Mouse (Mus musculus): Measurements from ENCODE around the gene Slc9a9. TPM values are rescaled to one million over a fixed set of nuclear protein-coding genes. Genes with fewer than 3 reads are reported as not detected.

The Slc9a9 gene
- polyA plus RNA-seq, 1 experiment from 2014 or later = 3.0 TPM

DNA sequence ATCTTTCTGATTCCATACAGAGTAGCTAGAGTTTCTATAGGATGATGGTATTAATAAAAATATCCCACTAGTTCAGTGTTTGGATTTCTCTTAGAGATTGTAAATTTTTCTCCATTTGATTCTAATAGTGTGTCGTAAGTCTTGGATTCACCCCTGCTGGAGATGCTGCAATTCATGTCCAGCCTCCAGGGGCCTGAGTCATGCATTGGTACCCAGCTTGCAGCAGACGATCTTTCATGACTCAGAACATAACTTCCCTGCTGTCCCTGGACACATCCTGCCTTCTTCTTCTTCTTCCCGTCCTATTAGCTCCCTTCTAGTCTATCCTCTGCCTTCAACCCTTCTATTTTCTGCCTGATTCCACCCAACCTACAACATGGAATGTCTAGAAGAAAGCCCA lies 181.8 kb downstream of the Slc9a9 start:
- no peaks in the 10 kb centered on the region for H3K27me3 ChIP-seq
- no peak overlapping the region for H3K4me2 ChIP-seq (replicated peaks)
- H3K4me1 ChIP-seq = peaks cover 16% of the 10 kb centered on the region
- 82% methylated on average over 3 of the region's 3 CpGs for WGBS
- H3K4me3 ChIP-seq = no peak overlapping the region
- no peak overlapping the region for H3K9ac ChIP-seq (replicated peaks)
- no peaks in the 10 kb centered on the region for H3K9me3 ChIP-seq
- no peak overlapping the region for H3K27ac ChIP-seq (replicated peaks)
- ATAC-seq (replicated peaks) = no peak
- no peaks in the 10 kb centered on the region for H3K36me3 ChIP-seq

DNA sequence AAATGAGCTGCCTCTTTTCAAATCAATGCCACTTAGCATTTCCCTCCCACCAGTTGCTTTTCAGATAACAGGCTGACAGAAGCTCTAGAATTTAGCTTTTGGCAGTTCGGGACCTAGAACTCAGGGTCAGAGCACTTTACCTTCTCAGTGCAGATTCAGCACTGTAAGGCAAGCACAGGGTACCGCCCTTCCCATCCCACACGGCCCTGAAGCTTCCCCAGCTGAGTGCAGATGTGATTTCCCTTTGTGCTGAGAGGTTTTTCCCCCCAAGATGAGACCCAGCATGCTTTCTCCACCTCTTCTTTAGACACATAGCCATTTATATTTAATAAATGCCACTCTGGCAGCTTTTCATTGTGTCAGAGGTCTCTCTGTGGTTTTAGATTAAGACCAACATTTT lies 186.4 kb downstream of the Slc9a9 start:
- Histone ChIP-seq H3K4me1 (peaks cover 17% of the 10 kb centered on the region), H3K27ac (replicated peaks) (no peak overlapping the region), H3K4me3 (no peak overlapping the region), H3K9me3 (no peaks in the 10 kb centered on the region), H3K27me3 (no peaks in the 10 kb centered on the region), H3K9ac (replicated peaks) (no peak overlapping the region), H3K36me3 (no peaks in the 10 kb centered on the region), H3K4me2 (replicated peaks) (no peak overlapping the region)
- 49% methylated on average over 3 of the region's 3 CpGs for WGBS
- 0 out of 2 replicates have a peak, but pooled peaks have one; percentile 66 for ATAC-seq (replicated peaks)

GRCm38 (mm10) chr9:94868557-94868956 lies 198.8 kb downstream of the Slc9a9 start:
- H3K9ac ChIP-seq (replicated peaks) = no peak overlapping the region
- H3K4me1 ChIP-seq = no peaks in the 10 kb centered on the region; the same call in 1 of the 2 replicates
- H3K9me3 ChIP-seq = no peaks in the 10 kb centered on the region
- 31% methylated on average over 1 of the region's 1 CpGs for WGBS
- H3K4me2 ChIP-seq (replicated peaks) = no peak overlapping the region
- no peak overlapping the region for H3K4me3 ChIP-seq
- no peaks in the 10 kb centered on the region for H3K36me3 ChIP-seq
- H3K27ac ChIP-seq (replicated peaks) = no peak overlapping the region
- no peak for ATAC-seq (replicated peaks)
- H3K27me3 ChIP-seq = no peaks in the 10 kb centered on the region

DNA sequence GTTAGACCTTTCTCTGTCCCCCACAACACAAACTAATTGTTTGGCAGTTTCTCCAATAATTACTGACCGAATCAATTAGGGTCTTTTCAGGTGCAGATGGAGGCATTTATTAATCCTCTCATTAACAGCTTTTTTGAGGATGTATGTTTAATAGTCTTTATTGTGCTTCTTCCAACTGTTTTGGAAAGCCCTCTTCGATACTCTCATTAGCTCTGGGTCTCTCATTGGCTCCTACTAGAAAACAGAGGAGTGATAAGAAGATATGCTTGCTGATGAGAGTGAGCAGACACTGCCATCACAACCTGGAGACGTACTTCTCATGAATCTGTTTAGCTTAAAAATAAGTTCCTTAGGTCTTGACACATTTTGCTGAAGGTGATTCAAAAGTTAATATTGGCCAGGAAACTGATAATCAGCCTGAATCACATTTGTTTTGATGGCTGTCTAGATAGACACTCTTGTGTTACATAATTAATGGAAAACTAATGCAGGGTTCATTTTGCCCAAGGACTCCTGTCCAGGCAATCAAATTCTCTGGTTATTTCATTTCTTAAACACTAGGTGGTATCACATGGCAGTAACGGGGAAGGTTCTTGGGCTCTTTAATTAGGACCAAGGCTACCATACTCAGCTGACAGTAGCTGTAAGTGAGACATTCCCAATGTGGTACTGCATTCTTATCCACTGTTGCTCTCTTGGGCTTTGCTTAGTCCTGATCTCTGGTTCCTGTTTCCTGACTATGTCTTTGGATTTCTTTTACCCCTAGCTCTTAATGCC lies 199.5 kb downstream of the Slc9a9 start:
- Histone ChIP-seq H3K9ac (replicated peaks) (no peak overlapping the region), H3K9me3 (no peaks in the 10 kb centered on the region), H3K4me2 (replicated peaks) (no peak overlapping the region), H3K4me1 (no peaks in the 10 kb centered on the region; the same call in 1 of the 2 replicates), H3K36me3 (no peaks in the 10 kb centered on the region), H3K4me3 (no peak overlapping the region), H3K27me3 (no peaks in the 10 kb centered on the region), H3K27ac (replicated peaks) (no peak overlapping the region)
- peak; percentile 64 for ATAC-seq (replicated peaks)
- WGBS = 32% methylated on average over 4 of the region's 4 CpGs

DNA sequence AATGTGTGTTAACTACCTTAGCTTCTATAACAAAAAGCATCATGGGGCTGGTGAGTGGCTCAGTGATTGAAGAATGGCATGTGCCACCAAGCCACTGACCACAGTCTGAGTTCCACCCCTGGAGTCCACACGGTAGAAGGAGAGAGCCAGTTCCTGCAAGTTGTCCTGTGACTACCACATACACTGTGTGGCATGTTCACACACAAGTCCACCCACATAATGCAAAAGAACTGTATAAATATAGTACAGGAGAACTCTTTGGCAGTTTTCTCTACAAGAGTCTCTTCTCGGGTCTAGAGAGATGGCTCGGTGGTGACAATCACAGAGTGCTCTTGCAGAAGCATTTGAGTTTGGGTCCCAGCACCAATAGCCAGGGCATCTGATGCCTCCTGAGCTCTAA lies 212.8 kb downstream of the Slc9a9 start:
- Histone ChIP-seq H3K9me3 (no peaks in the 10 kb centered on the region), H3K27ac (replicated peaks) (no peak overlapping the region), H3K36me3 (no peaks in the 10 kb centered on the region), H3K27me3 (no peaks in the 10 kb centered on the region), H3K4me1 (no peaks in the 10 kb centered on the region), H3K4me2 (replicated peaks) (no peak overlapping the region), H3K9ac (replicated peaks) (no peak overlapping the region), H3K4me3 (no peak overlapping the region)
- WGBS = 89% methylated on average over 3 of the region's 3 CpGs
- no peak for ATAC-seq (replicated peaks)

DNA sequence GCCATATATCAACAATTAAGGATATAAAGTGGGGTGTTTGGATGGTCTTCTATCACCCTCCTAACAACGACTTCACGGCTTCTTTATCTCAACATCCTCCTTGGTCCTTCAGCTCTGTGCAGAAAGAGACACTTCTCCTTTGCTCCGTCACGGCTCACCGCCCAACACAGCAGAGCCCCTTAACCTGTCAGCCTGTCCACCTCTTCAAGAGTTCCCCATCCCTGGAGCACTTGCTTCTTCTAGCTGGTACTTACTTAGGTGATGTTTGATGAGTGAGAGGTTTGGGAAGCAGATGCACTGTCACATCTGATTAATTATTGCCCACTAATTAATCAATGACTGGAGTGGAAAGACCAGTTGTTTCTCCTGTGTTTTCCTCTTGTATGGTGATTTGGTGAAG lies 213.7 kb downstream of the Slc9a9 start:
- no peak overlapping the region for H3K4me2 ChIP-seq (replicated peaks)
- no peaks in the 10 kb centered on the region for H3K4me1 ChIP-seq
- H3K27me3 ChIP-seq = no peaks in the 10 kb centered on the region
- H3K4me3 ChIP-seq = no peak overlapping the region
- H3K9me3 ChIP-seq = no peaks in the 10 kb centered on the region
- no peak overlapping the region for H3K9ac ChIP-seq (replicated peaks)
- WGBS = 92% methylated on average over 5 of the region's 5 CpGs
- no peak for ATAC-seq (replicated peaks)
- H3K36me3 ChIP-seq = no peaks in the 10 kb centered on the region
- H3K27ac ChIP-seq (replicated peaks) = no peak overlapping the region

DNA sequence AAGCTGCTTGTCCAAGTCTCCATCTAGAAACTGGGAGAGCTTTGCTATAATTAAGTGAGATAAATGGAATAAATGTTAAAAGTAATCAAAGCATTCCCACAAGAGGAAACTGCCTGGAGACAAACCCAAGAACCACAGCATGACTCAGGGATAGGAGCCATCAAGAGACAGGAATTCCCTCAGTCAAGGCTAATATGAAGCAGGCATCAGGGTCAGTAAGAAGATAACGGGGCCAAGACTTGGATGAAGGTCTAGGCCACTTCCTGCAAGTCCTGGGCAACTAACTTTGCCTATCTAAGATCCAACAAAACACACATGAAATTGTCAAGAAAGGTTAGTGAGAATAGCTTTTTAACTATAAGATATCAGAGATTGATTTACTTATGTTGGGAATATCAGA lies 215.4 kb downstream of the Slc9a9 start:
- no peak for ATAC-seq (replicated peaks)

GRCm38 (mm10) chr9:94889647-94890046 lies 219.9 kb downstream of the Slc9a9 start:
- Histone ChIP-seq H3K9me3 (no peaks in the 10 kb centered on the region), H3K4me3 (no peak overlapping the region), H3K4me2 (replicated peaks) (no peak overlapping the region), H3K27ac (replicated peaks) (no peak overlapping the region), H3K27me3 (no peaks in the 10 kb centered on the region), H3K36me3 (no peaks in the 10 kb centered on the region), H3K4me1 (no peaks in the 10 kb centered on the region), H3K9ac (replicated peaks) (no peak overlapping the region)
- ATAC-seq (replicated peaks) = no peak

More for the DNA sequence above, 215.4 kb downstream of the Slc9a9 start:
- Histone ChIP-seq H3K4me2 (replicated peaks) (no peak overlapping the region), H3K9ac (replicated peaks) (no peak overlapping the region), H3K4me1 (no peaks in the 10 kb centered on the region), H3K27ac (replicated peaks) (no peak overlapping the region), H3K36me3 (no peaks in the 10 kb centered on the region), H3K4me3 (no peak overlapping the region), H3K9me3 (no peaks in the 10 kb centered on the region), H3K27me3 (no peaks in the 10 kb centered on the region)
- 87% methylated on average over 1 of the region's 1 CpGs for WGBS

DNA sequence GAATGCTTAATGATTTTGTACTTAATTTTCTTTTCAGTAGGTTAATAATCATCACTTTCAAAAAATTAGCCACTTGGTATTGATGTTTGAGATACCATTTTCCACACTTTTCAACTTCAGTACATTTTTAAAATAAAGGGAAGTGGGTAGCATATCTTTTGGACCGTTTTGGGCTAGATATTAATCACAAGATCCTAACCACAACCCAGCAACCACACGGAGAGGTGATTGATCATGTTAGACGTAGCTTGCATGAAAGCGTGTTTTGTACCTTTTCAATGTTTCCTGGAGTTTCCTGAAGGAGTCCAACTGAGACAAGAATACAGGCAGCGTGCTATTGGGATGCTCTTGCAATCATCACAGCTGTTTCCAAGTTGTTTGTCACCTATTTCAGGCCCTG lies 226.2 kb downstream of the Slc9a9 start:
- H3K27ac ChIP-seq (replicated peaks) = no peak overlapping the region
- no peak for ATAC-seq (replicated peaks)
- H3K4me1 ChIP-seq = no peaks in the 10 kb centered on the region
- H3K36me3 ChIP-seq = no peaks in the 10 kb centered on the region
- H3K9me3 ChIP-seq = no peaks in the 10 kb centered on the region
- no peak overlapping the region for H3K9ac ChIP-seq (replicated peaks)
- WGBS = 90% methylated on average over 5 of the region's 5 CpGs
- no peaks in the 10 kb centered on the region for H3K27me3 ChIP-seq
- no peak overlapping the region for H3K4me3 ChIP-seq
- no peak overlapping the region for H3K4me2 ChIP-seq (replicated peaks)

DNA sequence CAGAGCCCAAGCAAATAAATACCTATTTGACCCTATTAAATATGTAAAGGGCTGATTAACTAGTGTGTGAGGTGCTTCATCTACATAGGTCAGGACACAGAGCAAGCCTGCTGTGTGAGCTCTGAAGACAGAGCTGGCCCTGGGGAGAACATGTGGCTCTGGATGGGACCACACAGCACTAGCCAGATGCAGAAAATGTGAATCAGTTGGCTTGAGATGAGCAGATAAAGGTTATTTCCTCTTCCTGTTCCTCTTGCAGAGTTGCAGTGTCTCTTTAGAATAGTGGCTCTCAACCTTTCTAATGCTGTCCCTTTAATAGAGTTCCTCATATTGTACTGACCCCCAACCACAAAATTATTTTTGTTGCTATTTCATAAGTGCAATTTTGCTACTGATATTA lies 234.5 kb downstream of the Slc9a9 start:
- Histone ChIP-seq H3K27ac (replicated peaks) (no peak overlapping the region), H3K36me3 (no peaks in the 10 kb centered on the region), H3K4me1 (no peaks in the 10 kb centered on the region), H3K9ac (replicated peaks) (no peak overlapping the region), H3K4me2 (replicated peaks) (no peak overlapping the region), H3K4me3 (no peak overlapping the region), H3K9me3 (no peaks in the 10 kb centered on the region), H3K27me3 (no peaks in the 10 kb centered on the region)
- no peak for ATAC-seq (replicated peaks)

DNA sequence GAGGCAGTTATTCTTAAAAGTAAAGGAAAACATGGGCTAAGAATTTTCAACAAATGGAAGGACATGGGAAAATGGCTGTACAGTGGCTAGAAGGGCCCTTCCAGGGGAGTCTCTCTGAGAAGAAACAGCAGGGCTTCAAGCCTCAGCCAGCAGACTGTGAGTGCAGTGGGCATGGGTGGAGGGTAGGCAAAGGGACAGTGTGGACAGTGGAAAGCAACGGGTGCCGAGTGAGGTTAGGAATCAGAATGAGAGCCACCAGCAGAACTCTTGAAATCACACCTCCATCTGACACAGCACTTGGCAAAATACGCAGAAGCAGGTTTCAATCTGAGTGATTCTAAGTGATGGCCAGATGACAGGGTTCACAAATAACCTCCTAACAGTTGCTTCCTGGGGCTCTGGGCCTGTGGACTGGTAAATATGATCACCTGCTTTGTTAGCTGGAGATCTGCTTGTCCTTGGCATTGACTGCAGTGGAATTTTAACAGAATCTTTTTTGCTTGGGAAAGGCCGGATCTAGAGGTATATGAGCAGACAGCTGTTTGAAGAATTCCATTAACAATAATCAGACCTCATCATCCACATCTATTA lies 237.4 kb downstream of the Slc9a9 start:
- no peak for ATAC-seq (replicated peaks)
- no peak overlapping the region for H3K27ac ChIP-seq (replicated peaks)

DNA sequence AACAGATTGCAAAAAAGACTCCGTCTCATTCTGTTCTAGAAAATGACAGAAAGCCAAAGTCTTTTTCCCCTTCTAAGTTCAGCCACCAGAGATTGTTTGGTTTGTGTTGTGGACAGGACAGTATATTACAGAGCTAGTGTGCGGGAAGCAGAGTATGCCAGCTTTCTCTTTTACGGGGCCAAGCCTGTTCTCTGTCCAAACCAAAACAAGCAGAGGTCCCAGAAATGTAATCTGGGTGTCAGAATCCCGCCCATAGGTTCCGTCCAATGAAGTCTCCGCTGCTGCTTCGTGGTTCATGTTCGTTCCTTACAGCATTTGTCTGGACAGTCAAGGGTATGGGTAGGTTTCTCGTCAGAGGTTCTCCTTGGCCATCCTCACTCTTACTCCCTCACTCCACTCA lies 242.4 kb downstream of the Slc9a9 start:
- ATAC-seq (replicated peaks) = no peak
- Histone ChIP-seq H3K9me3 (no peaks in the 10 kb centered on the region), H3K4me2 (replicated peaks) (no peak overlapping the region), H3K36me3 (no peaks in the 10 kb centered on the region), H3K27ac (replicated peaks) (no peak overlapping the region), H3K4me1 (no peaks in the 10 kb centered on the region), H3K9ac (replicated peaks) (no peak overlapping the region), H3K27me3 (no peaks in the 10 kb centered on the region), H3K4me3 (no peak overlapping the region)
- WGBS = 87% methylated on average over 9 of the region's 9 CpGs

More for the DNA sequence above, 237.4 kb downstream of the Slc9a9 start:
- H3K27me3 ChIP-seq = no peaks in the 10 kb centered on the region
- no peak overlapping the region for H3K4me3 ChIP-seq
- no peak overlapping the region for H3K9ac ChIP-seq (replicated peaks)
- H3K4me2 ChIP-seq (replicated peaks) = no peak overlapping the region
- no peaks in the 10 kb centered on the region for H3K9me3 ChIP-seq
- WGBS = 92% methylated on average over 4 of the region's 4 CpGs
- no peaks in the 10 kb centered on the region for H3K36me3 ChIP-seq
- H3K4me1 ChIP-seq = no peaks in the 10 kb centered on the region

- H3K4me1 ChIP-seq = no peaks in the 10 kb centered on the region
- H3K27me3 ChIP-seq = no peaks in the 10 kb centered on the region
- H3K4me3 ChIP-seq = no peak overlapping the region
- no peaks in the 10 kb centered on the region for H3K9me3 ChIP-seq
- no peak overlapping the region for H3K27ac ChIP-seq (replicated peaks)
- no peak overlapping the region for H3K9ac ChIP-seq (replicated peaks)
- ATAC-seq (replicated peaks) = no peak
- 60% methylated on average over 5 of the region's 5 CpGs for WGBS
- no peak overlapping the region for H3K4me2 ChIP-seq (replicated peaks)
- H3K36me3 ChIP-seq = no peaks in the 10 kb centered on the region
Observed at GRCm38 (mm10) chr9:94922062-94922461, 252.4 kb downstream of the Slc9a9 start.
